ENCODE assay signal across 26 mouse cellular contexts in the genomic region with DNA sequence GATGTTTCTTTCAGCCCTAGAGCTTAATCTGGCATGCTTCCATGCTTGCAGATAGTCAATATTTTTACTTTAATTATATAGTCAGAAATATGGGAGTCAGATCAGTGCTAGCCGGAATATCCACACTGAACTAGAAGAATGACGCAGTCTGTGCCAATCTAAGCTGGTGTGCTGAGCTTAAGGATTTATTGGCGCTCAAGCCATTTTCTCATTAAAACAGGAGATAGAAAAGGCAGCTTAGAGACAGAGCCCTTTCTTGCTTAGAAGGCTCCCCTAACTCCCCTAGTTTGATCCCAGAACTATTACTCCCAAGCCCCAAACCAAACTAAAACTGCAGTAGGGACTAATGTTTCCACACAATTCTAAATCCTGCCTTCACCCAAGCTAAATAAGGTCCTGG.
A peak's percentile ranks its signal among the peaks of the same experiment; 100 is the strongest.
DNase-seq lines count a peak whose midpoint lies in the region; ATAC-seq and TF ChIP-seq lines count a peak whose summit lies in the region.
"Had no signal": no experiment of that assay in that cellular context is flagged by ENCODE, and none has a peak within 500 bp of the region (broad histone marks: within the 10 kb centered on the region; RNA-seq: fewer than 3 reads in every experiment).

No protein-coding gene starts in this region.

- peak; percentile 37; the same call in 1 of the 2 replicates for ATAC-seq in midbrain, embryonic 13.5 days
- no peak for ATAC-seq in midbrain, embryonic 11.5 days (ENCODE audit: low FRiP score)
- ATAC-seq in forebrain, embryonic 11.5 days (replicated peaks; ENCODE audit: low FRiP score) = peak; percentile 51
- ATAC-seq in forebrain, embryonic 14.5 days = peak; percentile 66; the same call in 1 of the 2 replicates
- ATAC-seq in intestine, embryonic 15.5 days = no peak
- ATAC-seq: CD4-positive, CD25-positive, alpha-beta regulatory T cell, adult 4 months; hindbrain, embryonic 16.5 days; intestine, embryonic 16.5 days had no signal

- 77% methylated on average over 3 of the region's 3 CpGs for WGBS in midbrain, embryonic 13.5 days
- 79% methylated on average over 3 of the region's 3 CpGs for whole genome bisulfite sequencing in midbrain, embryonic 11.5 days
- 58% methylated on average over 3 of the region's 3 CpGs for WGBS in forebrain, embryonic 11.5 days
- WGBS in forebrain, embryonic 14.5 days = 18% methylated on average over 3 of the region's 3 CpGs
- 82% methylated on average over 3 of the region's 3 CpGs for WGBS in intestine, embryonic 15.5 days

- H3K4me1 ChIP-seq in midbrain, embryonic 13.5 days (replicated peaks) = 0 out of 2 replicates have a peak, but pooled peaks cover 2% of the 10 kb centered on the region
- H3K4me1 ChIP-seq in midbrain, embryonic 11.5 days (ENCODE audit: control insufficient read depth, insufficient read depth, low read length) = no peaks in the 10 kb centered on the region
- H3K4me1 ChIP-seq in forebrain, embryonic 11.5 days (replicated peaks; ENCODE audit: control insufficient read depth, insufficient read depth, low read length) = peaks cover 2% of the 10 kb centered on the region; the same call in 1 of the 2 replicates
- H3K4me1 ChIP-seq in forebrain, embryonic 14.5 days (ENCODE audit: control insufficient read depth, insufficient read depth, low read length) = peaks cover 12% of the 10 kb centered on the region
- no peaks in the 10 kb centered on the region for H3K4me1 ChIP-seq in intestine, embryonic 15.5 days (replicated peaks)
- H3K4me1 ChIP-seq: embryonic facial prominence, embryonic 12.5 days; embryonic facial prominence, embryonic 15.5 days; heart, embryonic 12.5 days; heart, embryonic 15.5 days; hindbrain, embryonic 10.5 days; hindbrain, embryonic 13.5 days had no signal

- no peak overlapping the region for H3K4me3 ChIP-seq in midbrain, embryonic 13.5 days (replicated peaks)
- H3K4me3 ChIP-seq in midbrain, embryonic 11.5 days (ENCODE audit: low read depth, low read length) = no peak overlapping the region
- H3K4me3 ChIP-seq in forebrain, embryonic 11.5 days (ENCODE audit: low read depth, low read length) = no peak overlapping the region
- no peak overlapping the region for H3K4me3 ChIP-seq in forebrain, embryonic 14.5 days (ENCODE audit: low read depth, low read length)
- H3K4me3 ChIP-seq in intestine, embryonic 15.5 days (replicated peaks) = no peak overlapping the region
- H3K4me3 ChIP-seq: embryonic facial prominence, embryonic 12.5 days; embryonic facial prominence, embryonic 15.5 days; heart, embryonic 12.5 days; heart, embryonic 15.5 days; hindbrain, embryonic 10.5 days; hindbrain, embryonic 13.5 days had no signal

- H3K9me3 ChIP-seq in midbrain, embryonic 13.5 days = no peaks in the 10 kb centered on the region
- no peaks in the 10 kb centered on the region for H3K9me3 ChIP-seq in midbrain, embryonic 11.5 days (ENCODE audit: control insufficient read depth, low read length)
- no peaks in the 10 kb centered on the region; the same call in 1 of the 2 replicates for H3K9me3 ChIP-seq in forebrain, embryonic 11.5 days (ENCODE audit: control insufficient read depth, low read length)
- H3K9me3 ChIP-seq in forebrain, embryonic 14.5 days (replicated peaks; ENCODE audit: control insufficient read depth, low read length) = no peaks in the 10 kb centered on the region
- H3K9me3 ChIP-seq in intestine, embryonic 15.5 days = no peaks in the 10 kb centered on the region
- H3K9me3 ChIP-seq: embryonic facial prominence, embryonic 12.5 days; embryonic facial prominence, embryonic 15.5 days; heart, embryonic 12.5 days; heart, embryonic 15.5 days; hindbrain, embryonic 10.5 days; hindbrain, embryonic 13.5 days had no signal

- no peak overlapping the region for H3K9ac ChIP-seq in midbrain, embryonic 13.5 days (replicated peaks)
- H3K9ac ChIP-seq in midbrain, embryonic 11.5 days (ENCODE audit: low read length) = no peak overlapping the region
- no peak overlapping the region for H3K9ac ChIP-seq in forebrain, embryonic 11.5 days (ENCODE audit: low read length)
- H3K9ac ChIP-seq in forebrain, embryonic 14.5 days (ENCODE audit: low read length) = no peak overlapping the region
- no peak overlapping the region for H3K9ac ChIP-seq in intestine, embryonic 15.5 days
- H3K9ac ChIP-seq: embryonic facial prominence, embryonic 12.5 days; embryonic facial prominence, embryonic 15.5 days; heart, embryonic 12.5 days; heart, embryonic 15.5 days; hindbrain, embryonic 13.5 days had no signal

- H3K4me2 ChIP-seq in midbrain, embryonic 13.5 days (replicated peaks) = no peak overlapping the region
- H3K4me2 ChIP-seq in midbrain, embryonic 11.5 days = no peak overlapping the region
- H3K4me2 ChIP-seq in forebrain, embryonic 11.5 days (ENCODE audit: low read depth, low read length, severe bottlenecking) = no peak overlapping the region
- no peak overlapping the region for H3K4me2 ChIP-seq in forebrain, embryonic 14.5 days (ENCODE audit: low read length)
- H3K4me2 ChIP-seq in intestine, embryonic 15.5 days (replicated peaks) = no peak overlapping the region
- H3K4me2 ChIP-seq: embryonic facial prominence, embryonic 12.5 days; embryonic facial prominence, embryonic 15.5 days; heart, embryonic 12.5 days; heart, embryonic 15.5 days; hindbrain, embryonic 13.5 days had no signal

- TF ChIP-seq POLR2A in brain, embryonic 14.5 days (IDR thresholded peaks at IDR 0.05; ENCODE audit: borderline replicate concordance, extremely low read depth, insufficient read depth, insufficient read length, poor library complexity, severe bottlenecking) = no peak

- no peak for DNase-seq in midbrain, embryonic 11.5 days (ENCODE audit: low spot score, missing footprints)
- DNase-seq in brain, embryonic 14.5 days (ENCODE audit: low read depth) = peak; percentile 72
- no peak for DNase-seq in forebrain, embryonic 11.5 days (ENCODE audit: low spot score)
- DNase-seq in forebrain, embryonic 14.5 days (ENCODE audit: low spot score) = peak; percentile 49
- DNase-seq in ovary, adult 18-20 months (ENCODE audit: low spot score) = no peak
- no peak for DNase-seq in cerebellum, adult 18-20 months
- DNase-seq: adrenal gland, adult 2 months; adrenal gland, postnatal 14 days; cerebellum, adult 2 months; cerebellum, adult 9-11 months; cerebellum, postnatal 25 days; gastrocnemius, postnatal 14 days; heart, adult 11 months; heart, postnatal 10 days; heart, postnatal 36 days had no signal

- no peak overlapping the region for H3K27ac ChIP-seq in midbrain, embryonic 13.5 days
- no peak overlapping the region for H3K27ac ChIP-seq in midbrain, embryonic 11.5 days (ENCODE audit: low read depth, low read length)
- peak overlapping the region; percentile 42; the same call in 1 of the 2 replicates for H3K27ac ChIP-seq in forebrain, embryonic 11.5 days (ENCODE audit: low read depth, low read length)
- peak overlapping the region; percentile 59 for H3K27ac ChIP-seq in forebrain, embryonic 14.5 days (ENCODE audit: low read depth, low read length)
- H3K27ac ChIP-seq in intestine, embryonic 15.5 days = no peak overlapping the region
- H3K27ac ChIP-seq: embryonic facial prominence, embryonic 12.5 days; embryonic facial prominence, embryonic 15.5 days; heart, embryonic 15.5 days; hindbrain, embryonic 10.5 days; hindbrain, embryonic 13.5 days had no signal

- no peaks in the 10 kb centered on the region for H3K36me3 ChIP-seq in midbrain, embryonic 13.5 days
- H3K36me3 ChIP-seq in midbrain, embryonic 11.5 days (ENCODE audit: control insufficient read depth, insufficient read depth, low read length) = no peaks in the 10 kb centered on the region
- no peaks in the 10 kb centered on the region for H3K36me3 ChIP-seq in forebrain, embryonic 11.5 days (ENCODE audit: control insufficient read depth, insufficient read depth, low read length)
- no peaks in the 10 kb centered on the region for H3K36me3 ChIP-seq in forebrain, embryonic 14.5 days (ENCODE audit: control insufficient read depth, insufficient read depth, low read length)
- H3K36me3 ChIP-seq in intestine, embryonic 15.5 days = no peaks in the 10 kb centered on the region
- H3K36me3 ChIP-seq: embryonic facial prominence, embryonic 12.5 days; embryonic facial prominence, embryonic 15.5 days; heart, embryonic 12.5 days; heart, embryonic 15.5 days; hindbrain, embryonic 10.5 days; hindbrain, embryonic 13.5 days had no signal

- H3K27me3 ChIP-seq in midbrain, embryonic 13.5 days = no peaks in the 10 kb centered on the region
- no peaks in the 10 kb centered on the region for H3K27me3 ChIP-seq in midbrain, embryonic 11.5 days (ENCODE audit: control insufficient read depth, insufficient read depth, low read length)
- H3K27me3 ChIP-seq in forebrain, embryonic 11.5 days (ENCODE audit: control insufficient read depth, insufficient read depth, low read length) = no peaks in the 10 kb centered on the region
- H3K27me3 ChIP-seq in forebrain, embryonic 14.5 days (replicated peaks; ENCODE audit: control insufficient read depth, insufficient read depth, low read length) = no peaks in the 10 kb centered on the region
- no peaks in the 10 kb centered on the region for H3K27me3 ChIP-seq in intestine, embryonic 15.5 days (replicated peaks)
- H3K27me3 ChIP-seq: embryonic facial prominence, embryonic 12.5 days; embryonic facial prominence, embryonic 15.5 days; heart, embryonic 12.5 days; heart, embryonic 15.5 days; hindbrain, embryonic 13.5 days had no signal

- no peak for TF ChIP-seq CTCF in brain, embryonic 14.5 days (IDR thresholded peaks at IDR 0.05; ENCODE audit: borderline replicate concordance, extremely low read depth, insufficient read depth, insufficient read length)

Comparison
In these comparisons a context has a peak if more than half of its experiments do, and no peak if none do; other contexts are left out.
1. ATAC-seq: peak in midbrain, embryonic 13.5 days (single experiment), forebrain, embryonic 11.5 days (single experiment) and forebrain, embryonic 14.5 days (single experiment); none in midbrain, embryonic 11.5 days (single experiment) and intestine, embryonic 15.5 days (single experiment).
2. DNase-seq: peak in brain, embryonic 14.5 days (single experiment) and forebrain, embryonic 14.5 days (single experiment); none in midbrain, embryonic 11.5 days (single experiment), forebrain, embryonic 11.5 days (single experiment), ovary, adult 18-20 months (single experiment) and cerebellum, adult 18-20 months (0 of 2).
3. H3K27ac ChIP-seq: peak in forebrain, embryonic 11.5 days (single experiment) and forebrain, embryonic 14.5 days (single experiment); none in midbrain, embryonic 13.5 days (single experiment), midbrain, embryonic 11.5 days (single experiment) and intestine, embryonic 15.5 days (single experiment).